Mouse (Mus musculus) Patski (cell line): ENCODE measurements at regions not wholly inside any gene's neighbourhood (a gene's known extent, or its start where the extent isn't known, plus 50 kb on each side); places are given as distances from the start of the nearest gene placed in this dataset.

Experiments
- ATAC-seq: fragments of 100-300 bp; one replicate; pipeline ENCODE4 v1.8.0; 2021
- CTCF ChIA-PET: fragments of 350-600 bp; sonication (Branson Sonifier 250); formaldehyde crosslinking; loops from one replicate; lab custom pipeline; 2022; ENCODE audit warnings: inconsistent platforms; lab: Charles Lee
- POLR2A ChIA-PET: fragments of 350-600 bp; sonication (Branson Sonifier 250); formaldehyde crosslinking; loops from one replicate; lab custom pipeline; 2022; ENCODE audit warnings: antibody characterized with exemption, inconsistent platforms; lab: Charles Lee
- DNase-seq: peaks from one replicate; pipeline ENCODE4 v3.0.0-alpha.2; 2011; ENCODE audit warnings: low read depth, low spot score
- H3K27me3 ChIP-seq: fragments of 371-371 bp; one replicate; pipeline ENCODE4 v1.5.1; 2021
- CTCF ChIP-seq: fragments of 100-300 bp; IDR thresholded peaks from one replicate; pipeline ENCODE4 v1.5.1; 2021
- in situ Hi-C: fragments of 300-500 bp; cut with MboI; formaldehyde crosslinking; loops from 3 replicates; pipeline ENCODE4 v1.11.1; 2018; ENCODE audit warnings: low pct_unique_long_range_greater_than_20kb, mixed read lengths

- no peak for TF ChIP-seq CTCF
- ATAC-seq: no peak
- ChIA-PET POLR2A (no interaction called here), CTCF (no interaction called here)
- in situ Hi-C loops: no loop called here
- DNase-seq: no peak
- H3K27me3 ChIP-seq: peaks cover 3% of the 10 kb centered on the region
Measured at GRCm38 (mm10) chr14:102656235-102656634, 326.2 kb downstream of the Kctd12 start.

- ChIA-PET POLR2A (interaction anchor here (0.9 kb wide), 1 partner anchor 81 kb away, joined by 3 read pairs; no protein-coding TSS in a partner anchor), CTCF (interaction anchor here (1.6 kb wide), 1 partner anchor 14 kb away, joined by 3 read pairs; no protein-coding TSS in a partner anchor)
- DNase-seq: no peak
- in situ Hi-C loops: no loop called here
- ATAC-seq: no peak
- TF ChIP-seq CTCF: no peak
- H3K27me3 ChIP-seq: peaks cover 8% of the 10 kb centered on the region
Measured at GRCm38 (mm10) chr14:102629601-102630000, 352.8 kb downstream of the Kctd12 start.

- peaks cover 13% of the 10 kb centered on the region for H3K27me3 ChIP-seq
- ATAC-seq: no peak
- in situ Hi-C loops: no loop called here
- no peak for DNase-seq
- ChIA-PET POLR2A (no interaction called here), CTCF (no interaction called here)
- no peak for TF ChIP-seq CTCF
Measured at GRCm38 (mm10) chr14:102621546-102621945, 360.9 kb downstream of the Kctd12 start.

GRCm38 (mm10) chr14:102619056-102619455 is 363.4 kb downstream of the Kctd12 start:
- no peak for TF ChIP-seq CTCF
- ChIA-PET POLR2A (no interaction called here), CTCF (interaction anchor here (1.2 kb wide), 1 partner anchor 11 kb away, joined by 4 read pairs; no protein-coding TSS in a partner anchor)
- in situ Hi-C loops: no loop called here
- DNase-seq: no peak
- no peak for ATAC-seq
- peaks cover 22% of the 10 kb centered on the region for H3K27me3 ChIP-seq

GRCm38 (mm10) chr14:102615588-102616309 is 366.7 kb downstream of the Kctd12 start:
- DNase-seq (no peak), ATAC-seq (no peak)
- CTCF ChIA-PET: no interaction called here
- no peak for TF ChIP-seq CTCF
- H3K27me3 ChIP-seq: peaks cover 34% of the 10 kb centered on the region
- in situ Hi-C loops: no loop called here
- POLR2A ChIA-PET: no interaction called here

- in situ Hi-C loops: no loop called here
- ATAC-seq: no peak
- ChIA-PET POLR2A (no interaction called here), CTCF (interaction anchor here (2.4 kb wide), 1 partner anchor 11 kb away, joined by 6 read pairs; no protein-coding TSS in a partner anchor)
- TF ChIP-seq CTCF: no peak
- DNase-seq: no peak
- no peaks in the 10 kb centered on the region for H3K27me3 ChIP-seq
Measured at GRCm38 (mm10) chr14:102606055-102606454, 376.4 kb downstream of the Kctd12 start.

- no peak for ATAC-seq
- DNase-seq: no peak
- no peaks in the 10 kb centered on the region for H3K27me3 ChIP-seq
- ChIA-PET POLR2A (no interaction called here), CTCF (no interaction called here)
- no peak for TF ChIP-seq CTCF
- in situ Hi-C loops: no loop called here
Measured at GRCm38 (mm10) chr14:102594850-102595249, 387.6 kb downstream of the Kctd12 start.

GRCm38 (mm10) chr14:102553781-102554180 is 428.7 kb downstream of the Kctd12 start:
- TF ChIP-seq CTCF: no peak
- DNase-seq (no peak), ATAC-seq (no peak)
- H3K27me3 ChIP-seq: peaks cover 15% of the 10 kb centered on the region
- POLR2A ChIA-PET: no interaction called here
- CTCF ChIA-PET: no interaction called here
- in situ Hi-C loops: no loop called here

GRCm38 (mm10) chr14:102552598-102552997 is 429.8 kb downstream of the Kctd12 start:
- DNase-seq (no peak), ATAC-seq (no peak)
- TF ChIP-seq CTCF: no peak
- peaks cover 16% of the 10 kb centered on the region for H3K27me3 ChIP-seq
- ChIA-PET CTCF (no interaction called here), POLR2A (no interaction called here)
- in situ Hi-C loops: no loop called here

- no peak for ATAC-seq
- TF ChIP-seq CTCF: no peak
- H3K27me3 ChIP-seq: no peaks in the 10 kb centered on the region
- in situ Hi-C loops: loop anchor here (25.0 kb wide), 1 partner anchor 338 kb away; no protein-coding TSS in a partner anchor
- DNase-seq: no peak
- CTCF ChIA-PET: interaction anchor here (1.1 to 1.4 kb wide), 2 partner anchors 8 to 11 kb away, joined by 3 read pairs; no protein-coding TSS in a partner anchor
- POLR2A ChIA-PET: no interaction called here
Measured at GRCm38 (mm10) chr14:102524894-102525577, 457.4 kb downstream of the Kctd12 start.

- in situ Hi-C loops: loop anchor here (25.0 kb wide), 1 partner anchor 329 kb away; no protein-coding TSS in a partner anchor
- CTCF ChIA-PET: interaction anchor here (0.8 to 1.1 kb wide), 2 partner anchors 9 to 571 kb away, joined by 3 read pairs; no protein-coding TSS in a partner anchor
Measured at GRCm38 (mm10) chr14:102516765-102517164, 465.7 kb downstream of the Kctd12 start.

More at GRCm38 (mm10) chr14:102516765-102517164, 465.7 kb downstream of the Kctd12 start:
- ATAC-seq (no peak), DNase-seq (no peak)
- POLR2A ChIA-PET: no interaction called here
- TF ChIP-seq CTCF: no peak
- H3K27me3 ChIP-seq: peaks cover 3% of the 10 kb centered on the region
